Mouse (Mus musculus) myocyte (in vitro differentiated cells): Measurements from ENCODE around the gene Arhgap19.

ENCODE experiments used
- CEBPB ChIP-seq: IDR thresholded peaks from 2 replicates; pipeline ENCODE4 v1.6.1; 2011; ENCODE audit warnings: mild to moderate bottlenecking, moderate library complexity; ENCODE audit not compliant: poor library complexity, insufficient read depth, severe bottlenecking
- E2F4 ChIP-seq: IDR thresholded peaks from one replicate; pipeline ENCODE4 v1.6.1; 2011; ENCODE audit warnings: mild to moderate bottlenecking, control low read depth, moderate library complexity; ENCODE audit not compliant: insufficient read depth
- MAX ChIP-seq: IDR thresholded peaks from one replicate; pipeline ENCODE4 v1.6.1; 2011; ENCODE audit warnings: low read depth, mild to moderate bottlenecking, control low read depth
- MYOD1 ChIP-seq, 3 experiments: IDR thresholded peaks; one replicate each; pipeline ENCODE4 v1.6.1; 2011; ENCODE audit warnings: control low read depth in 2 of 3, low read depth in 2 of 3, mild to moderate bottlenecking in 2 of 3, moderate library complexity in 1 of 3; ENCODE audit not compliant: insufficient read length in 2 of 3, control insufficient read depth in 1 of 3
- MYOG ChIP-seq, 3 experiments: IDR thresholded peaks; one replicate each; pipeline ENCODE4 v1.6.1; 2011; ENCODE audit warnings: control low read depth in 2 of 3, low read depth in 2 of 3, mild to moderate bottlenecking in 2 of 3; ENCODE audit not compliant: insufficient read length in 2 of 3, control insufficient read depth in 1 of 3, insufficient read depth in 1 of 3
- POLR2A ChIP-seq: IDR thresholded peaks from one replicate; pipeline ENCODE4 v1.6.1; 2011; ENCODE audit warnings: low read depth, mild to moderate bottlenecking, control low read depth, moderate library complexity; ENCODE audit not compliant: insufficient read length
- POLR2AphosphoS2 ChIP-seq: IDR thresholded peaks from one replicate; pipeline ENCODE4 v1.6.1; 2011; ENCODE audit warnings: low read depth, control low read depth; ENCODE audit not compliant: insufficient read length
- TCF12 ChIP-seq: IDR thresholded peaks from one replicate; pipeline ENCODE4 v1.6.1; 2011; ENCODE audit warnings: mild to moderate bottlenecking, control low read depth; ENCODE audit not compliant: poor library complexity, insufficient read depth, severe bottlenecking
- TCF3 ChIP-seq: IDR thresholded peaks from one replicate; pipeline ENCODE4 v1.6.1; 2011; ENCODE audit warnings: low read depth, control low read depth; ENCODE audit not compliant: insufficient read length
- USF1 ChIP-seq: IDR thresholded peaks from one replicate; pipeline ENCODE4 v1.6.1; 2011; ENCODE audit warnings: low read depth, mild to moderate bottlenecking, control low read depth, moderate library complexity

DNA sequence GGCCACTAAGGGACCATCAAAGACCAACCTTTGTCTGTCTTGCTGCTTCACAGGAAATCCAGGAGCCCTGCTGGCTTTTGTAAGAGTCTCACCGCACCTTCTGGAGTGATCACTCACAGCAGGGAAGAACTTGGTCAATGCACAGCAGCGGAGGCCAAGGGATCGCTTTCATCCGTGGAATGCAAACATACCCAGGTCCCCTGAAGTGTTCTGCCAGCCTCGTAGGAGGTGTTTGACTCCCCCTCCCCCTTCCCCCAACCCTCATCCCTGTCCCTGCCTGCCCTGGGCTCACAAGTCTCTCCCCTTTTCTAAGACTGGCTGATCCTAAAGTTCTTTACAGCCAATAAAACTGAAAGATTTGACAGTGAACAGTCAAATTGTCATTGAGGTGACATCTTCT is 19.6 kb upstream of the Arhgap19 start:
- no peak for TF ChIP-seq CEBPB
- TF ChIP-seq MYOD1 (IDR thresholded peaks at IDR 0.05; ENCODE audit: control insufficient read depth in 1 of 3, insufficient read length in 2 of 3, low read depth in 2 of 3): no peak
- no peak for TF ChIP-seq TCF12
- no peak for TF ChIP-seq MYOG (IDR thresholded peaks at IDR 0.05; ENCODE audit: control insufficient read depth in 1 of 3, insufficient read depth in 1 of 3, insufficient read length in 2 of 3, low read depth in 2 of 3)
- TF ChIP-seq POLR2A: no peak
- TF ChIP-seq MAX: no peak
- TF ChIP-seq E2F4: no peak
- no peak for TF ChIP-seq USF1
- TF ChIP-seq POLR2AphosphoS2: no peak
- no peak for TF ChIP-seq TCF3
